Mouse (Mus musculus) limb, embryonic 14.5 days (tissue): ENCODE results near the gene Zfp664. TPM values are rescaled to one million over a fixed set of nuclear protein-coding genes. Genes with fewer than 3 reads are reported as not detected.

Experiments
- ATAC-seq: fragments of 200-750 bp; cut with Nextera tagmentation; 2 replicates; pipeline ENCODE4 v1.8.0; 2017; ENCODE audit warnings: low read depth, moderate number of reproducible peaks, moderate TSS enrichment; ENCODE audit not compliant: low FRiP score
- DNase-seq: peaks from one replicate; pipeline ENCODE4 v3.0.0-alpha.2; 2015; ENCODE audit warnings: low spot score
- H3K27ac ChIP-seq: fragments of 300-500 bp; sonication (generic); replicated peaks from 2 replicates; pipeline ENCODE4 v1.5.1; 2014; ENCODE audit warnings: low read depth, mild to moderate bottlenecking, low read length, moderate library complexity, mixed read lengths
- H3K27me3 ChIP-seq: fragments of 300-500 bp; sonication (generic); 2 replicates; pipeline ENCODE4 v1.6.1; 2014; ENCODE audit warnings: low read length, mixed read lengths; ENCODE audit not compliant: control insufficient read depth, insufficient read depth
- H3K36me3 ChIP-seq: fragments of 300-500 bp; sonication (generic); 2 replicates; pipeline ENCODE4 v1.6.1; 2014; ENCODE audit warnings: mild to moderate bottlenecking, low read length, moderate library complexity, mixed read lengths; ENCODE audit not compliant: control insufficient read depth, insufficient read depth
- H3K4me1 ChIP-seq: fragments of 300-500 bp; sonication (generic); 2 replicates; pipeline ENCODE4 v1.6.1; 2014; ENCODE audit warnings: antibody characterized with exemption, low read length, mixed read lengths; ENCODE audit not compliant: control insufficient read depth, insufficient read depth
- H3K4me2 ChIP-seq: fragments of 300-500 bp; sonication (generic); replicated peaks from 2 replicates; pipeline ENCODE4 v1.6.1; 2014; ENCODE audit warnings: low read depth, mild to moderate bottlenecking, low read length, moderate library complexity; ENCODE audit not compliant: severe bottlenecking
- H3K4me3 ChIP-seq: fragments of 300-500 bp; sonication (generic); replicated peaks from 2 replicates; pipeline ENCODE4 v1.5.1; 2014; ENCODE audit warnings: low read length
- H3K9ac ChIP-seq: fragments of 300-500 bp; sonication (generic); 2 replicates; pipeline ENCODE4 v1.6.1; 2014; ENCODE audit warnings: mild to moderate bottlenecking, low read depth, low read length, moderate library complexity; ENCODE audit not compliant: severe bottlenecking
- H3K9me3 ChIP-seq: fragments of 300-500 bp; sonication (generic); 2 replicates; pipeline ENCODE4 v1.6.1; 2016; ENCODE audit warnings: low read length; ENCODE audit not compliant: control insufficient read depth
- POLR2A ChIP-seq: fragments of 200-500 bp; IDR thresholded peaks from 2 replicates; pipeline ENCODE4 v1.8.0; 2012; ENCODE audit warnings: inconsistent platforms, mild to moderate bottlenecking, moderate library complexity, borderline replicate concordance; ENCODE audit not compliant: insufficient read depth, insufficient read length; ENCODE audit errors: extremely low read depth
- WGBS: fragments of 180-500 bp; shearing (Covaris S2); extraction: QIAGEN DNeasy Blood & Tissue Kit; methylation state at CpG from one replicate; pipeline ENCODE4 v1.1.7; 2014; 5-methylcytosine and 5-hydroxymethylcytosine counted together
- polyA plus RNA-seq, 2 experiments: library from polyadenylated mRNA; depleted of rRNA in 1 of 2; stranded (reverse) in 1 of 2; unstranded in 1 of 2; fragments of >200 nt; fragmentation: Nextera tagmentation in 1 of 2; extraction: Ambion mirVana in 1 of 2; gene quantifications; 2 replicates each; pipeline versions ENCODE4 v1.2.1 to v1.2.3; 2012 to 2014

The Zfp664 gene
- polyA plus RNA-seq, 2 experiments: 52.4 to 65.7 TPM

GRCm38 (mm10) chr5:124929425-124930054 is 67.0 kb downstream of the Zfp664 start:
- H3K27ac ChIP-seq: no peak overlapping the region
- H3K4me3 ChIP-seq: no peak overlapping the region
- no peak for DNase-seq
- H3K36me3 ChIP-seq: no peaks in the 10 kb centered on the region
- no peak overlapping the region for H3K4me2 ChIP-seq
- no peaks in the 10 kb centered on the region for H3K9me3 ChIP-seq
- no peak for TF ChIP-seq POLR2A
- WGBS: 80% methylated on average over 9 of the region's 9 CpGs
- peaks cover 17% of the 10 kb centered on the region for H3K4me1 ChIP-seq
- no peak overlapping the region for H3K9ac ChIP-seq
- H3K27me3 ChIP-seq: no peaks in the 10 kb centered on the region
- ATAC-seq: no peak

- Histone ChIP-seq H3K27ac (no peak overlapping the region), H3K4me1 (peaks cover 20% of the 10 kb centered on the region), H3K27me3 (no peaks in the 10 kb centered on the region), H3K4me3 (no peak overlapping the region), H3K36me3 (no peaks in the 10 kb centered on the region), H3K9me3 (no peaks in the 10 kb centered on the region), H3K9ac (no peak overlapping the region), H3K4me2 (no peak overlapping the region)
- TF ChIP-seq POLR2A: no peak
- WGBS: 42% methylated on average over 5 of the region's 5 CpGs
- peak; percentile 50 for DNase-seq
- peak; percentile 39; the same call in 1 of the 2 replicates for ATAC-seq
Observed at GRCm38 (mm10) chr5:124930055-124930439, 67.6 kb downstream of the Zfp664 start.

GRCm38 (mm10) chr5:124930603-124931002 is 68.1 kb downstream of the Zfp664 start:
- Histone ChIP-seq H3K4me1 (peaks cover 20% of the 10 kb centered on the region), H3K4me3 (no peak overlapping the region), H3K36me3 (no peaks in the 10 kb centered on the region), H3K27me3 (no peaks in the 10 kb centered on the region), H3K9ac (0 out of 2 replicates have a peak overlapping the region, but pooled peaks have one; percentile 26), H3K4me2 (no peak overlapping the region), H3K9me3 (no peaks in the 10 kb centered on the region), H3K27ac (peak overlapping the region; percentile 86)
- 20% methylated on average over 9 of the region's 9 CpGs for WGBS
- DNase-seq (peak; percentile 39), ATAC-seq (peak; percentile 50)
- no peak for TF ChIP-seq POLR2A

- 28% methylated on average over 8 of the region's 8 CpGs for WGBS
- no peak for DNase-seq
- peak overlapping the region; percentile 26; the same call in 1 of the 2 replicates for H3K9ac ChIP-seq
- peak; percentile 21; the same call in 1 of the 2 replicates for ATAC-seq
- H3K4me1 ChIP-seq: peaks cover 20% of the 10 kb centered on the region
- no peak overlapping the region for H3K4me3 ChIP-seq
- H3K27ac ChIP-seq: peak overlapping the region; percentile 86
- H3K9me3 ChIP-seq: no peaks in the 10 kb centered on the region
- TF ChIP-seq POLR2A: no peak
- no peaks in the 10 kb centered on the region for H3K27me3 ChIP-seq
- no peak overlapping the region for H3K4me2 ChIP-seq
- H3K36me3 ChIP-seq: no peaks in the 10 kb centered on the region
Observed at GRCm38 (mm10) chr5:124931076-124931475, 68.6 kb downstream of the Zfp664 start.

- TF ChIP-seq POLR2A: no peak
- Histone ChIP-seq H3K4me3 (no peak overlapping the region), H3K9me3 (no peaks in the 10 kb centered on the region), H3K4me2 (no peak overlapping the region), H3K4me1 (peaks cover 20% of the 10 kb centered on the region), H3K36me3 (no peaks in the 10 kb centered on the region), H3K27me3 (no peaks in the 10 kb centered on the region), H3K27ac (no peak overlapping the region), H3K9ac (no peak overlapping the region)
- ATAC-seq (no peak), DNase-seq (no peak)
- WGBS: 58% methylated on average over 7 of the region's 7 CpGs
Observed at GRCm38 (mm10) chr5:124934558-124934957, 72.1 kb downstream of the Zfp664 start.
